Mouse (Mus musculus) forebrain, embryonic 10.5 days (tissue): ENCODE measurements around the gene Traf3. TPM values are rescaled to one million over a fixed set of nuclear protein-coding genes. Genes with fewer than 3 reads are reported as not detected.

Source experiments
- DNase-seq: peaks from one replicate; pipeline ENCODE4 v3.0.0-alpha.2; 2017; ENCODE audit warnings: low spot score; ENCODE audit errors: extremely low spot score
- H3K27ac ChIP-seq: fragments of 300-500 bp; sonication (generic); 2 replicates; pipeline ENCODE4 v1.5.1; 2016; ENCODE audit warnings: mild to moderate bottlenecking
- H3K27me3 ChIP-seq: fragments of 300-500 bp; sonication (generic); 2 replicates; pipeline ENCODE4 v1.6.1; 2016; ENCODE audit warnings: mild to moderate bottlenecking; ENCODE audit not compliant: poor library complexity, severe bottlenecking
- H3K36me3 ChIP-seq: fragments of 300-500 bp; sonication (generic); replicated peaks from 2 replicates; pipeline ENCODE4 v1.6.1; 2016; ENCODE audit warnings: mild to moderate bottlenecking, moderate library complexity
- H3K4me1 ChIP-seq: fragments of 300-500 bp; sonication (generic); 2 replicates; pipeline ENCODE4 v1.6.1; 2016
- H3K4me3 ChIP-seq: fragments of 300-500 bp; sonication (generic); 2 replicates; pipeline ENCODE4 v1.5.1; 2016; ENCODE audit warnings: mild to moderate bottlenecking, moderate library complexity
- H3K9me3 ChIP-seq: fragments of 300-500 bp; sonication (generic); 2 replicates; pipeline ENCODE4 v1.6.1; 2016; ENCODE audit warnings: mild to moderate bottlenecking, moderate library complexity
- WGBS: fragments of 180-500 bp; shearing (Covaris S2); methylation state at CpG from one replicate; pipeline ENCODE4 v1.1.7; 2016; 5-methylcytosine and 5-hydroxymethylcytosine counted together
- polyA plus RNA-seq: library from polyadenylated mRNA; unstranded; fragments of >200 nt; fragmentation: Nextera tagmentation; extraction: Ambion mirVana; gene quantifications from 2 replicates; pipeline ENCODE4 v1.2.1, GENCODE M21; 2016

Traf3 gene
- 13.1 and 16.9 TPM in 2 replicates for polyA plus RNA-seq

DNA sequence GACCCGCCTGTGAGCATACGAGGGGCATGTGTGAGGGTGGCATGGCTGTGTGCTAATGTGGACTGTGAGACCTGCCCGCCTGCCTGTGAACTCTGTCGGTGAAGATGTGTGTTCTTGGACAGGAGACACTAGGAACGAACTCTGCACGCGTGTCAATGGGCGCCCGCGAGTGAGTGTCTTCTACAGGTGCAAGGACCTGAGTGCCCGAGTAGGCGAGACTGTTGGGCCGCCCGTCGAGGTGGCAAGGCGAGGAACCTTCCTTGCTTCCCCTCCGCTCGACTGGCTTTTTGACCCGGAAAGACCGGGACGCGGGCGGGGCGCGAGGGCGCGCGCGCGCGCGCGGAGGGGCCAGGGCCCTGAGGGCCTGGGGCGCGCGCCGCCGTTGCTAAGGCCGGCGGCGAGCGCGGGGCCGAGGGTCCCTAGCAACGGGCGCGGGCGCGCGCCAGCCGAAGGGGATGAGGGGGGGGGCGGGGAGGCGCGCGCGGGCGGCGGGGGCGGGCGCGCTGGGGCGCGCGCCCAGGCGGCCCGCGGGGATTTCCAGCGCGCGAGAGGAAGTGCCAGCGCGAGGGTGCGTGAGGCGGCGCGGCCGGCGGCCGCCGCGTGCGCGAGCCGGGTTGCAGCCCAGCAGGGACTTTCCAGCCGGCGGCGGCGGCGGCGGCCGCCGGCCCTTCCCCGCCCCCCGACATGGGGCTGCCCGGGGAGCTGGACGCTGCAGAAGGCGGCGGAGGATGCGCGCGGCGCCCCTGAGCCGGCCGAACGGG lies at the start of gene Traf3:
Gene Traf3, plus strand, starts transcription at position 540 of the 761 bp plus-strand sequence.
- peak within 1 kb of the TSS; percentile 94 for H3K27ac ChIP-seq
- H3K9me3 ChIP-seq = no peaks in the 10 kb centered on the region
- 6% methylated on average over 87 of the region's 105 CpGs for WGBS
- H3K36me3 ChIP-seq = peaks cover 14% of the 10 kb centered on the region
- H3K4me3 ChIP-seq = peak within 1 kb of the TSS; percentile 88
- H3K27me3 ChIP-seq = no peaks in the 10 kb centered on the region
- peak; percentile 71 for DNase-seq
- peaks cover 69% of the 10 kb centered on the region for H3K4me1 ChIP-seq

DNA sequence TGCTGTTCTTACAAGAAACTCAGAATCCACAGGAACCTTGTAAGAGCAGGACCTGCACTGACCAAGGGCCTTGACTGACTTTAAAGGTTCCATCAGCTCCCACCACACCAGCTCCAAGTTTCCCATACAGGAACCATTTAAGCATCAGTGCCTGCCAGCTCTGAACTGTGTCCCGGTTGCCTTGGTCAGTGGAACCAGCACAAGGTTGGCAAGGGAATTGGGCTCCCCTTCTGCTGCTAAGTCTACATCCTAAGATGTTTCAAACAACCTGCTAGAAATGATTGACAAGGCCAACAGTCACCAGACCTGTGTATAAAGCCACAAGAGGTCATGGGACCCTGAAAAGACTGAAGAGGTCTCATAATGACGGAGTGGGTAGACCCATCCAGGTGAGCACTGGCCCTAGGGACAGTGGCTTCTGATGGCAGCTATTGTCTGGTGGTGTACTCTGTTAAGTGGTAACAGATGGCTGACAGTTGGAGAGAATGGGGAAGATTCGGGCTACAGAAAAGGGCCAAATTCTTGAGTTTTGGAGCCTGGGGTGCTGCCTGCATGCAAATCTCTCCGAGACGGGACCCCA lies 46.6 kb upstream of the Traf3 start:
- Histone ChIP-seq H3K4me3 (no peak overlapping the region), H3K27ac (no peak overlapping the region), H3K9me3 (peaks cover 6% of the 10 kb centered on the region; the same call in 1 of the 2 replicates), H3K27me3 (no peaks in the 10 kb centered on the region), H3K4me1 (peaks cover 7% of the 10 kb centered on the region), H3K36me3 (peaks cover 64% of the 10 kb centered on the region)
- 96% methylated on average over 5 of the region's 5 CpGs for WGBS
- no peak for DNase-seq

DNA sequence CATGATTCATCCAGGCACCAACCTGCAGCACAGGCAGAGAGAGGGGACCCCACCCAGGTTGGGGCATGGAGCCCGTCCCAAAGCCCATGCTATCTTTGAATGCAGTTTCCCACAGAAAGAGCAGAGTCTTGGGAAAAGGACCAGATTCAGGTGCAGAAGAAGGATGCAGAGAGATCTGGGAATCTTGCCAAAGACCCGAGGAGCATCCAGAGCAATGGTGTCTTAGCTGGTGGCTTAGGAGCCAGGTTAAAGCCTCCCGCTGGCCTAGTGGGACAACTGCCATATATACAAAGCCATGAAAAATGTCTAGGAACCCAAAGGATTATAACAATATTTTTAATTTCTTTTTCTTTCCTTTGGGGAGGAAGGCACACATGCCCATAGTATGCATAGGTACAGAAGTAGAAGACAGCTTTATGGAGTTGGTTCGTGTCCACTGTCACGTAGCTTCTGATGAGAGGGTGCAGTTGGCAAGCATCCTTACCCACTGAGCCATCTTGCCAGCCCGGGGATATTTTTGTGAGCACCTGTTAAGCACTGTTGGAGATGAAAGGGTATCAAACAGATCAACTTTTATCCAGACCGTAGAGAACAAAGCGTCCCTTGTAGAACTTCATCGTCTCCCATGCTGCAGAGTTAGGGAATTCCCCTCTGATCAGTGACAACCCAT lies 45.1 kb upstream of the Traf3 start:
- DNase-seq = no peak
- Histone ChIP-seq H3K36me3 (peaks cover 52% of the 10 kb centered on the region), H3K27ac (no peak overlapping the region), H3K4me3 (no peak overlapping the region), H3K27me3 (no peaks in the 10 kb centered on the region), H3K9me3 (peaks cover 6% of the 10 kb centered on the region; the same call in 1 of the 2 replicates), H3K4me1 (peaks cover 2% of the 10 kb centered on the region)
- 93% methylated on average over 9 of the region's 9 CpGs for WGBS

DNA sequence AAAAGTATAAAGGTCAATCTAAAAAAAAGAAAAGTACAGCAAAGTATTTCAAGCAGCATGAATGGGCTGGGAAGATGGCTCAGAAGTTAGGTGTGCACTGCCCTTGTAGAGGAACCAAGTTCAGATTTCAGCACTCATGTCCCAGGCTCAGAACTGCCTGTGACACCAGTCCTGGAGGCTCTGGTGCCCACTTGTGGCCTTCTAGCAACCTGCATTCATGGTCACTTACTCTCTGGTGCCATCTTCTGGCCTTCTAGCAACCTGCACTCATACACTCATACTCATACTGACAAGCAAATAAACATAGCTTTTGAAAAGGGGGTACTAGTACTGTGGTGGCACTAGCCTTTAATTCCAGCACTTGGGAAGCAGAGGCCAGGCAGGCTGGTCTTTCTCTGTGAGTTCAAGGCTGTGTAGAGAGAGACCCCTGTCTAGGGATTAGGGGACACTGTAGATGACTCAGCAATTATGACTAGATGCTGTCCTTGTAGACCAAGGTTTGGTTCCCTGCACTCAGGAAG lies 43.8 kb upstream of the Traf3 start:
- DNase-seq = no peak
- no peaks in the 10 kb centered on the region for H3K4me1 ChIP-seq
- H3K27me3 ChIP-seq = no peaks in the 10 kb centered on the region
- peaks cover 6% of the 10 kb centered on the region; the same call in 1 of the 2 replicates for H3K9me3 ChIP-seq
- peaks cover 40% of the 10 kb centered on the region for H3K36me3 ChIP-seq
- no peak overlapping the region for H3K27ac ChIP-seq
- H3K4me3 ChIP-seq = no peak overlapping the region

DNA sequence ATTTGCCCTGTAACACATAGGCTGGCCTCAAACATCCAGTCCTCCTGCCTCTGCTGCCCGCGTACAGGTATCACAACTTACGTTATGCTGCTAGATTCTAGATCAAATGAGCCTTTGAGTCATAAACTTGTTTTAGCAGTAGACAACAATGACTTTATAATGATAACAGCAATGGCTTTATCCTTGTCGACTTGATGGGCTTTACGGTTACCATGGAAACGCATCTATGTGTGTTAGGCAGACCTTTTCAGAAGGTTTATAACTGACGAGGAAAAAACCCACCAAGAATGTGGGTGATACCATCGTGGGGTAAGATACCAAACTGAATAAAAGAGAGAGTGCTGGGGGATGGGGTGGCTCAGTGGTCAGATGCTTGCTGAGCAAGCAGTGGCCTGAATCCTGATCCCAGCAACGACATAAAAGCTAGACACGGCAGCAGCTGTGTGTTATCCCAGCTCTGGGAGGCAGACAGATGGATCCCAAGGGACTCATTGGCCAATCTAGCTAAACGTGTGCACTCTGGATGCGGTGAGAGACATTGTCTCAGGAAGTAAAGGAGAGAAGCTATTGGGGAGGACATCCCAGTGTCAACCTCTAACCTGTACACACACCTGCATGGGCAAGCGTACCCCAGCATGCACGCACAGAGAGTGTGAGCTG lies 41.4 kb upstream of the Traf3 start:
- Histone ChIP-seq H3K9me3 (peaks cover 6% of the 10 kb centered on the region; the same call in 1 of the 2 replicates), H3K4me1 (no peaks in the 10 kb centered on the region), H3K4me3 (no peak overlapping the region), H3K36me3 (peaks cover 16% of the 10 kb centered on the region), H3K27me3 (no peaks in the 10 kb centered on the region), H3K27ac (no peak overlapping the region)
- DNase-seq = no peak
- WGBS = 88% methylated on average over 14 of the region's 14 CpGs

DNA sequence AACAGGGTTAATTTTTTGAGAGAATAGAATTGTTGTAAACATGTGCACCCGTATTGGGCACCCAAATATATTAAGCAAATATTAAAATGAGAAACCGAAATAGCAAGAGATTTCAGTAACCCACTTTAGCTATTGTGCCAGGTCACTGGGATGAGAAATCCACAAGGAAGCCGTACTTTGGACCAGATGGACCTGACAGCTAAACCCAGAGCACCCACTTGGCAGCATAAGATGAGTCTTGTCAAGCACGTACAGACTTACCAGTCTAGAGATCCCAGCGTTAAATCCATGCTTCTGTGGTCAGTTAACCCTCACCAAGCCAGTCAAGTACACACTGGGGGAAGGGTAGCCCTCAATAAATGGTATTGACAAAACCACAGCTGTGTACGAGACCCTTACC lies 40.5 kb upstream of the Traf3 start:
- DNase-seq = no peak
- no peak overlapping the region for H3K27ac ChIP-seq
- no peaks in the 10 kb centered on the region for H3K4me1 ChIP-seq
- peaks cover 6% of the 10 kb centered on the region; the same call in 1 of the 2 replicates for H3K9me3 ChIP-seq
- H3K27me3 ChIP-seq = no peaks in the 10 kb centered on the region
- WGBS = 85% methylated on average over 6 of the region's 6 CpGs
- H3K36me3 ChIP-seq = peaks cover 8% of the 10 kb centered on the region
- no peak overlapping the region for H3K4me3 ChIP-seq

DNA sequence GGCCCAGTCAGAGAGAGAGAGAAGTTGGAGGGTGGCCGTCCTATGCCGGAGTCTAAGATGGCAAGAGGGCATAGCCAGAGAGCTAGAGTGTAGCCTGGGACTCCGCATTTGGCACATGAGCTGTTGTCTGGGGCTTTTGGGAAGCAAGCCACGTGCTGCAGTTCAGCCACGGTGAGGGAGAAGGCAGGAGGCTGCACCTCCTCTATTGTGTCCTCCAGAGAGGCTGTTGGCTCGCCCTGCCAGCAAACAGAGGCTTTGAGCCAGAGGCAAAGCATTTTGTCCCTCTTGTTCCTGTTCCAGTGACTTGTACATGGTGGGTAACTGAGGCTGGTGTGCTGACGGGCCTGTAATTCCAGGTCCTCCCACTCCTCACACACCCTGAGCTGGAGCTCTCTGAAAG lies 32.0 kb upstream of the Traf3 start:
- WGBS = 90% methylated on average over 7 of the region's 7 CpGs
- no peak overlapping the region for H3K4me3 ChIP-seq
- no peaks in the 10 kb centered on the region for H3K27me3 ChIP-seq
- peaks cover 9% of the 10 kb centered on the region for H3K9me3 ChIP-seq
- H3K36me3 ChIP-seq = no peaks in the 10 kb centered on the region
- peaks cover 7% of the 10 kb centered on the region for H3K4me1 ChIP-seq
- H3K27ac ChIP-seq = peak overlapping the region; percentile 44; the same call in 1 of the 2 replicates
- no peak for DNase-seq

DNA sequence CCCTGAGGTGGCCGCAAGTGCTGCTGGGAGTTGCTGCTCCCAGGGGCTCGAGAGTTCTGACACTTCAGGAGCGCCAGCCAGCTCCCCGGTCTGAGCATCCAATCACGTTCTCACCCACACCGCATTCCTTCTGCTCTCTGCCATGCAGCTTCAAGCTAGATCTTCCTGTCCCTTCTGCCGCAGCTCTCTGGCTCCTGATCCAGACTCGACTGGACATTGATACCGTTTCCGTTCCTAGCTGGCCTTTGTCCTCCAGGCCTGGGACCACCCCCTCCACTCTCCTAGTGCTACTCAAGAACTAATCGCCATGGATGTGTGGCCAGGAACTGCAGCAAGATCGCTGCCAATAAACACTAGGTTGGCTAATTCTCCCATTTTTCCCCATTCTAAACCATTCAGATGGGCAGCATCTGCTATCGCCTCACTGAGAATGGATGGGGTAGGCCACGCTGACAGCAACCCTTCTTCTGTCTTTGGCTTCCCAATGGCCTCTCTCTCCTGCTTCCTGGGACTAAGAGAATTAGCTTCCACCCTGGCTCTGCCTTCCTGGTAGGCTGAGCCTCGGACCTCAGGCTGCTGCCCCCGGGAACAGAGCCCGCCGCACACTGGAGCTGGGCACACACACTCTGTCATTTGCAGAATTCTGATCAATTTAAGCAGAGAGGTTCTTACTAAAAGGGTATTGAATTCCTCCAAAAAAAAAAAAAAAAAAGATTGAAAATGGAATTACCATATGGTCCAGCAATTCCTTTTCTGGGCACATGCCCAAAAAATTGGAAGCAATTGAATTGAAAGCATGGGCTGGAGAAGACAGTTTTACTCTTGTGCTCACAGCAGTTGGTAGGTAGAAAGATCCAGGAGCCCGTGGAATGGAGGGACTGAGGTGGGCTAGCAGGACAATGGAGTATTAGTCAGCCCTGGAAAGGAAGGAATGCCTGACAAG lies 31.1 kb upstream of the Traf3 start:
- Histone ChIP-seq H3K4me1 (peaks cover 7% of the 10 kb centered on the region), H3K27me3 (no peaks in the 10 kb centered on the region), H3K9me3 (peaks cover 12% of the 10 kb centered on the region), H3K4me3 (no peak overlapping the region), H3K36me3 (no peaks in the 10 kb centered on the region), H3K27ac (peak overlapping the region; percentile 44; the same call in 1 of the 2 replicates)
- 81% methylated on average over 19 of the region's 19 CpGs for WGBS
- no peak for DNase-seq

DNA sequence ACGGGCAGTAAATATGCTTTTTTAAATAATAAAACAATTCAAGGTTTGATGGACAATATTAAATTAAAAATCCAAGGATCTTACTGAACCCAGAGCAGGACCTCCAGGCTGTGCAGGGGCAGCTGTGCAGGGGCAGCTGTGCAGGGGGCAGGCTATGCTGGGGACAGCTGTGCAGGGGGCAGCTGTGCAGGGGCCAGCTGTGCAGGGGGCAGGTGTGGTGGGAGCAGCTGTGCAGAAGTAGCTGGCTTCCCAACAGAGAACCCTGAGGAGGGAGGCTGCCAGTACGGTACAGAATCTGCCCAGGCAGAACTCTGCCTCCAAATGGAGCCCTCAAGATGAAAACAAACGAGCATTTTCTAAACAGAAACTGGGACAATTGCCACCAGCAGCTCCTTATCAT lies 30.2 kb upstream of the Traf3 start:
- 0 out of 2 replicates have a peak overlapping the region, but pooled peaks have one; percentile 30 for H3K27ac ChIP-seq
- H3K4me3 ChIP-seq = no peak overlapping the region
- H3K9me3 ChIP-seq = peaks cover 12% of the 10 kb centered on the region
- H3K36me3 ChIP-seq = no peaks in the 10 kb centered on the region
- H3K4me1 ChIP-seq = peaks cover 7% of the 10 kb centered on the region
- DNase-seq = no peak
- 81% methylated on average over 3 of the region's 3 CpGs for WGBS
- H3K27me3 ChIP-seq = no peaks in the 10 kb centered on the region

DNA sequence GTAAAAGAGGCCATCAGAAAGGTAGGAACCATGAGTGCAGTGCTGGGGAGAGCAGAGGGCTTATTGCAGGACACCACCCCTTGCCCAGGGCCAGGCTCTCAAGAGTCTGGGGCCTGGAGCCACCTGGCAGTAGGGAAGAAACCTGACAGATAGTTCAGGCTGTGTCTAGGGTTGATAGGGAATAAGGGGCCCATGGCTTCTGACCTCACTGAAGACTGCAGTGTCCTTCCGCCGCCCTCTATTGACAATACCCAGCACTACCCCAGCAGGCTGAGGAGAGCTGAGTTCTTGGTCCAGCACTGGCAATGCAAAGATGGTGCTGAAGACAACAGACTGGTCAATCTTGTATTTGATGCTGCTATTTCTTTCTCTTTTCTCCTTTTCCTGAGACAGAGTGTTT lies 29.1 kb upstream of the Traf3 start:
- peaks cover 7% of the 10 kb centered on the region for H3K4me1 ChIP-seq
- no peaks in the 10 kb centered on the region for H3K36me3 ChIP-seq
- no peak overlapping the region for H3K27ac ChIP-seq
- H3K27me3 ChIP-seq = no peaks in the 10 kb centered on the region
- no peak overlapping the region for H3K4me3 ChIP-seq
- 62% methylated on average over 2 of the region's 2 CpGs for WGBS
- no peak for DNase-seq
- H3K9me3 ChIP-seq = peaks cover 12% of the 10 kb centered on the region

DNA sequence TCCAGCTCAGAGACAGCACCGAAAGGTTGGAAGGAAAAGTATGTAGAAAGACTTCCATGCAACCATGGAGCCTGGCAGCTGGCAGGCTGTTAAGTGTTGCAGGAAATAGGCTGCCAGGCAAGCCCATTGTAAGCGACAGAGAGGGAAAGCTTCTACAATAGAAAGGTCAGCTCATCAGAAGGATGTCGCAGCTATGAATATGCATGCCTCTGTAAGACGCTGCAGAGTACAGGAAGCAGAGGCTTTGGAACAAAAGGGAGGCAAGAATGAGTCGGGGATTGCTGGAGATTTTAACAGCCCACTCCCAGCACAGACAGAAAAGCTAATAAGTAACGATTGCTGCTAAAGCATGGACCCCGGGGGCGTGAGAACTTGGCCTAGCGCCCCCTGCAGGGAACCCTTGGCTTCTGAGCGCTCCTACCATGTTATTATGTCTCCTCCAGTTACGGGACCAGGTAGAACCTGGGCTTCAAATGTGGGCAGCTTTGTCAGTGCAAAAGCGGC lies 23.1 kb upstream of the Traf3 start:
- WGBS = 21% methylated on average over 12 of the region's 12 CpGs
- peaks cover 5% of the 10 kb centered on the region; the same call in 1 of the 2 replicates for H3K9me3 ChIP-seq
- peak overlapping the region; percentile 21; the same call in 1 of the 2 replicates for H3K4me3 ChIP-seq
- DNase-seq = peak; percentile 46
- H3K27ac ChIP-seq = peak overlapping the region; percentile 76
- no peaks in the 10 kb centered on the region for H3K27me3 ChIP-seq
- no peaks in the 10 kb centered on the region for H3K36me3 ChIP-seq
- H3K4me1 ChIP-seq = peaks cover 42% of the 10 kb centered on the region
